Mouse (Mus musculus) heart, postnatal 25 days (tissue): ENCODE results near the gene Rassf8. TPM values are rescaled to one million over a fixed set of nuclear protein-coding genes. Genes with fewer than 3 reads are reported as not detected.

Experiments
- DNase-seq: peaks from one replicate; pipeline ENCODE4 v3.0.0; 2022; ENCODE audit warnings: low spot score
- intact Hi-C: fragments of 180-260 bp; cut with DNase I; formaldehyde crosslinking; loops from one replicate; pipeline ENCODE4 v1.15.1; 2025
- total RNA-seq, 2 experiments: library from RNA; stranded (reverse); gene quantifications; 2 replicates each; pipeline ENCODE4 v1.2.3; 2021

The Rassf8 gene
- total RNA-seq = 10 to 100 TPM; 56.4 to 56.8 TPM

GRCm38 (mm10) chr6:145746132-145746849 is at the start of gene Rassf8:
Gene Rassf8, plus strand, starts transcription at chr6:145746748.
- DNase-seq = peak; percentile 87
- intact Hi-C loops = loop anchor here (2.0 to 10.0 kb wide), 3 partner anchors 47 to 491 kb away; partner anchors contain the start of genes Bhlhe41 and Kras

GRCm38 (mm10) chr6:145701021-145701540 is 45.5 kb upstream of the Rassf8 start:
- intact Hi-C loops = loop anchor here (5.0 kb wide), 1 partner anchor 96 kb away; no protein-coding TSS in a partner anchor
- no peak for DNase-seq

- intact Hi-C loops = loop anchor here (5.0 kb wide), 1 partner anchor 94 kb away; no protein-coding TSS in a partner anchor
Observed at GRCm38 (mm10) chr6:145703667-145704066, 42.9 kb upstream of the Rassf8 start.

GRCm38 (mm10) chr6:145709956-145710720 is 36.4 kb upstream of the Rassf8 start:
- DNase-seq = no peak
- intact Hi-C loops = no loop called here

More at GRCm38 (mm10) chr6:145703667-145704066, 42.9 kb upstream of the Rassf8 start:
- no peak for DNase-seq

GRCm38 (mm10) chr6:145710797-145711196 is 35.8 kb upstream of the Rassf8 start:
- intact Hi-C loops = no loop called here
- DNase-seq = no peak

- intact Hi-C loops = no loop called here
Observed at GRCm38 (mm10) chr6:145711320-145711719, 35.2 kb upstream of the Rassf8 start.

GRCm38 (mm10) chr6:145713241-145714114 is 33.1 kb upstream of the Rassf8 start:
- no peak for DNase-seq
- intact Hi-C loops = no loop called here

More at GRCm38 (mm10) chr6:145711320-145711719, 35.2 kb upstream of the Rassf8 start:
- no peak for DNase-seq

- no peak for DNase-seq
- intact Hi-C loops = no loop called here
Observed at GRCm38 (mm10) chr6:145714131-145714530, 32.4 kb upstream of the Rassf8 start.

- DNase-seq = no peak
- intact Hi-C loops = no loop called here
Observed at GRCm38 (mm10) chr6:145722596-145722995, 24.0 kb upstream of the Rassf8 start.

GRCm38 (mm10) chr6:145723131-145723863 is 23.3 kb upstream of the Rassf8 start:
- no peak for DNase-seq
- intact Hi-C loops = no loop called here

- DNase-seq = no peak
- intact Hi-C loops = no loop called here
Observed at GRCm38 (mm10) chr6:145725849-145726248, 20.7 kb upstream of the Rassf8 start.

GRCm38 (mm10) chr6:145726986-145727385 is 19.6 kb upstream of the Rassf8 start:
- no peak for DNase-seq
- intact Hi-C loops = no loop called here

GRCm38 (mm10) chr6:145732868-145733267 is 13.7 kb upstream of the Rassf8 start:
- intact Hi-C loops = no loop called here

GRCm38 (mm10) chr6:145733276-145733675 is 13.3 kb upstream of the Rassf8 start:
- no peak for DNase-seq

More at GRCm38 (mm10) chr6:145732868-145733267, 13.7 kb upstream of the Rassf8 start:
- no peak for DNase-seq

GRCm38 (mm10) chr6:145733911-145734310 is 12.6 kb upstream of the Rassf8 start:
- intact Hi-C loops = no loop called here
- no peak for DNase-seq

More at GRCm38 (mm10) chr6:145733276-145733675, 13.3 kb upstream of the Rassf8 start:
- intact Hi-C loops = no loop called here

- no peak for DNase-seq
- intact Hi-C loops = no loop called here
Observed at GRCm38 (mm10) chr6:145736099-145736498, 10.4 kb upstream of the Rassf8 start.

GRCm38 (mm10) chr6:145739231-145739630 is 7.3 kb upstream of the Rassf8 start:
- DNase-seq = no peak
- intact Hi-C loops = no loop called here

- DNase-seq = no peak
- intact Hi-C loops = loop anchor here (10.0 kb wide), 1 partner anchor 485 kb away; the partner anchor contains the start of gene Kras
Observed at GRCm38 (mm10) chr6:145740011-145740410, 6.5 kb upstream of the Rassf8 start.

GRCm38 (mm10) chr6:145745291-145745690 is 1.3 kb upstream of the Rassf8 start:
- no peak for DNase-seq
- intact Hi-C loops = loop anchor here (5.0 to 10.0 kb wide), 2 partner anchors 122 to 490 kb away; partner anchors contain the start of genes Bhlhe41 and Kras
